Mouse (Mus musculus) left cerebral cortex, postnatal 4 days (tissue): ENCODE results near the gene Fes. TPM values are rescaled to one million over a fixed set of nuclear protein-coding genes. Genes with fewer than 3 reads are reported as not detected.

Source experiments
- DNase-seq: peaks from one replicate; pipeline ENCODE4 v3.0.0-alpha.2; 2022
- intact Hi-C: fragments of 180-260 bp; cut with DNase I; formaldehyde crosslinking; loops from one replicate; pipeline ENCODE4 v1.15.1; 2025
- total RNA-seq, 2 experiments: library from RNA; stranded (reverse); gene quantifications; 2 replicates each; pipeline ENCODE4 v1.2.3; 2021

Gene Fes
- total RNA-seq, 2 experiments from 2014 or later: 5.2 to 7.5 TPM

GRCm38 (mm10) chr7:80376192-80376591, 11.6 kb downstream of the Fes start:
- intact Hi-C loops: no loop called here
- no peak for DNase-seq

GRCm38 (mm10) chr7:80375376-80376039, 12.2 kb downstream of the Fes start:
- intact Hi-C loops: no loop called here
- DNase-seq: no peak

GRCm38 (mm10) chr7:80374733-80375132, 13.0 kb downstream of the Fes start:
- no peak for DNase-seq
- intact Hi-C loops: no loop called here

- DNase-seq: no peak
- intact Hi-C loops: no loop called here
Observed at GRCm38 (mm10) chr7:80374280-80374679, 13.5 kb downstream of the Fes start.

- DNase-seq: peak; percentile 46
- intact Hi-C loops: no loop called here
Observed at GRCm38 (mm10) chr7:80373850-80374249, 13.9 kb downstream of the Fes start.

GRCm38 (mm10) chr7:80373352-80373751, 14.4 kb downstream of the Fes start:
- intact Hi-C loops: no loop called here

GRCm38 (mm10) chr7:80372667-80373066, 15.1 kb downstream of the Fes start:
- no peak for DNase-seq
- intact Hi-C loops: no loop called here

More at GRCm38 (mm10) chr7:80373352-80373751, 14.4 kb downstream of the Fes start:
- DNase-seq: no peak

- intact Hi-C loops: no loop called here
- DNase-seq: no peak
Observed at GRCm38 (mm10) chr7:80372166-80372565, 15.6 kb downstream of the Fes start.

- DNase-seq: peak; percentile 60
- intact Hi-C loops: no loop called here
Observed at GRCm38 (mm10) chr7:80371041-80371751, 16.6 kb downstream of the Fes start, which contains the start of gene Man2a2. Gene Man2a2 (minus strand): TSS chr7:80371375.

- intact Hi-C loops: no loop called here
- peak; percentile 67 for DNase-seq
Observed at GRCm38 (mm10) chr7:80370649-80371040, 17.1 kb downstream of the Fes start.

- no peak for DNase-seq
- intact Hi-C loops: no loop called here
Observed at GRCm38 (mm10) chr7:80369967-80370431, 17.7 kb downstream of the Fes start.

GRCm38 (mm10) chr7:80369461-80369860, 18.3 kb downstream of the Fes start:
- intact Hi-C loops: no loop called here
- no peak for DNase-seq

- intact Hi-C loops: no loop called here
- no peak for DNase-seq
Observed at GRCm38 (mm10) chr7:80368635-80369421, 18.9 kb downstream of the Fes start.

GRCm38 (mm10) chr7:80368009-80368408, 19.7 kb downstream of the Fes start:
- DNase-seq: no peak
- intact Hi-C loops: no loop called here

GRCm38 (mm10) chr7:80367232-80367631, 20.5 kb downstream of the Fes start:
- intact Hi-C loops: no loop called here
- DNase-seq: no peak

- DNase-seq: no peak
- intact Hi-C loops: no loop called here
Observed at GRCm38 (mm10) chr7:80365759-80366158, 22.0 kb downstream of the Fes start.

GRCm38 (mm10) chr7:80360435-80360834, 27.3 kb downstream of the Fes start:
- DNase-seq: no peak
- intact Hi-C loops: no loop called here

GRCm38 (mm10) chr7:80358039-80358438, 29.7 kb downstream of the Fes start:
- intact Hi-C loops: no loop called here

GRCm38 (mm10) chr7:80357156-80357555, 30.6 kb downstream of the Fes start:
- intact Hi-C loops: no loop called here
- peak; percentile 62 for DNase-seq

More at GRCm38 (mm10) chr7:80358039-80358438, 29.7 kb downstream of the Fes start:
- DNase-seq: no peak

GRCm38 (mm10) chr7:80356351-80356750, 31.4 kb downstream of the Fes start:
- intact Hi-C loops: no loop called here
- no peak for DNase-seq

GRCm38 (mm10) chr7:80352920-80353319, 34.8 kb downstream of the Fes start:
- intact Hi-C loops: no loop called here
- no peak for DNase-seq
